Mouse (Mus musculus) myocyte (in vitro differentiated cells): ENCODE data around the gene Caly. TPM values are rescaled to one million over a fixed set of nuclear protein-coding genes. Genes with fewer than 3 reads are reported as not detected.

Source experiments
- H3K27me3 ChIP-seq: one replicate; pipeline ENCODE4 v1.6.1; 2011; ENCODE audit not compliant: control insufficient read depth, insufficient read depth, insufficient read length
- H3K36me3 ChIP-seq: one replicate; pipeline ENCODE4 v1.6.1; 2011; ENCODE audit not compliant: control insufficient read depth, insufficient read depth
- H3K4me2 ChIP-seq: one replicate; pipeline ENCODE4 v1.6.1; 2011; ENCODE audit warnings: low read depth, control low read depth
- H3K4me3 ChIP-seq: one replicate; pipeline ENCODE4 v1.5.1; 2011; ENCODE audit warnings: mild to moderate bottlenecking, control low read depth, moderate library complexity
- H3K79me2 ChIP-seq: one replicate; pipeline ENCODE4 v1.6.1; 2011; ENCODE audit not compliant: control insufficient read depth, insufficient read depth
- H3ac ChIP-seq: one replicate; pipeline ENCODE4 v1.6.1; 2011; ENCODE audit not compliant: control insufficient read depth, insufficient read length
- CEBPB ChIP-seq: IDR thresholded peaks from 2 replicates; pipeline ENCODE4 v1.6.1; 2011; ENCODE audit warnings: mild to moderate bottlenecking, moderate library complexity; ENCODE audit not compliant: poor library complexity, insufficient read depth, severe bottlenecking
- E2F4 ChIP-seq: IDR thresholded peaks from one replicate; pipeline ENCODE4 v1.6.1; 2011; ENCODE audit warnings: mild to moderate bottlenecking, control low read depth, moderate library complexity; ENCODE audit not compliant: insufficient read depth
- MAX ChIP-seq: IDR thresholded peaks from one replicate; pipeline ENCODE4 v1.6.1; 2011; ENCODE audit warnings: low read depth, mild to moderate bottlenecking, control low read depth
- MYOD1 ChIP-seq, 3 experiments: IDR thresholded peaks; one replicate each; pipeline ENCODE4 v1.6.1; 2011; ENCODE audit warnings: control low read depth in 2 of 3, low read depth in 2 of 3, mild to moderate bottlenecking in 2 of 3, moderate library complexity in 1 of 3; ENCODE audit not compliant: insufficient read length in 2 of 3, control insufficient read depth in 1 of 3
- MYOG ChIP-seq, 3 experiments: IDR thresholded peaks; one replicate each; pipeline ENCODE4 v1.6.1; 2011; ENCODE audit warnings: control low read depth in 2 of 3, low read depth in 2 of 3, mild to moderate bottlenecking in 2 of 3; ENCODE audit not compliant: insufficient read length in 2 of 3, control insufficient read depth in 1 of 3, insufficient read depth in 1 of 3
- POLR2A ChIP-seq: IDR thresholded peaks from one replicate; pipeline ENCODE4 v1.6.1; 2011; ENCODE audit warnings: low read depth, mild to moderate bottlenecking, control low read depth, moderate library complexity; ENCODE audit not compliant: insufficient read length
- POLR2AphosphoS2 ChIP-seq: IDR thresholded peaks from one replicate; pipeline ENCODE4 v1.6.1; 2011; ENCODE audit warnings: low read depth, control low read depth; ENCODE audit not compliant: insufficient read length
- REST ChIP-seq: IDR thresholded peaks from one replicate; pipeline ENCODE4 v1.6.1; 2011; ENCODE audit warnings: mild to moderate bottlenecking, control low read depth, moderate library complexity; ENCODE audit not compliant: insufficient read depth, insufficient read length
- SRF ChIP-seq: IDR thresholded peaks from one replicate; pipeline ENCODE4 v1.6.1; 2011; ENCODE audit warnings: low read depth; ENCODE audit not compliant: control insufficient read depth, insufficient read length
- TCF12 ChIP-seq: IDR thresholded peaks from one replicate; pipeline ENCODE4 v1.6.1; 2011; ENCODE audit warnings: mild to moderate bottlenecking, control low read depth; ENCODE audit not compliant: poor library complexity, insufficient read depth, severe bottlenecking
- TCF3 ChIP-seq: IDR thresholded peaks from one replicate; pipeline ENCODE4 v1.6.1; 2011; ENCODE audit warnings: low read depth, control low read depth; ENCODE audit not compliant: insufficient read length
- USF1 ChIP-seq: IDR thresholded peaks from one replicate; pipeline ENCODE4 v1.6.1; 2011; ENCODE audit warnings: low read depth, mild to moderate bottlenecking, control low read depth, moderate library complexity
- polyA plus RNA-seq: library from polyadenylated mRNA; unstranded; fragments of >200 nt; fragmentation: generic; extraction: Trizol; gene quantifications from one replicate; pipeline ENCODE4 v1.2.1, GENCODE M21; 2012; ENCODE audit warnings: missing spikeins

The Caly gene
- polyA plus RNA-seq, 1 experiment: not detected

DNA sequence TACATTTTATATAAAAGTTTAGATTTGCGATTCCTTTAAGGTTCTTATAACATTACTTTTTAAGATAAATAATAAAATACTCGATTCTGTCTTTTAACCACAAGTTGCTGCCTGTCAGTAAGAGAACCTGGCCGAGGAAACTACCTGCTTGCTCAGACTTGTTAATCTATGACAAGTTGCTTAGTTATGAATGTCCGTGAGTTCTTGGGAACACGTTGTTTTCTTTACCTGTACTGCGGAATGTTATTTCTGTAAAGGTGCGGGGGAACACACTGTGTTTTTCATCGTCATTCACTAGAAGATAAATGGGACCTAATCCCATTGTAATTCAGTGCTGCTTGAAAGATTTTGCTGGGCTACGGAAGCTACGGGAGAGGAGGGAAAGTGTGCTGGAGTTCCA, 8.3 kb upstream of the Caly start:
- H3K79me2 ChIP-seq: no peaks in the 10 kb centered on the region
- no peaks in the 10 kb centered on the region for H3K27me3 ChIP-seq
- H3K36me3 ChIP-seq: no peaks in the 10 kb centered on the region
- no peak overlapping the region for H3K4me3 ChIP-seq
- H3ac ChIP-seq: no peak overlapping the region
- H3K4me2 ChIP-seq: no peak overlapping the region
- no peak for TF ChIP-seq TCF3
- no peak for TF ChIP-seq USF1
- no peak for TF ChIP-seq REST
- no peak for TF ChIP-seq POLR2A
- TF ChIP-seq SRF: no peak
- TF ChIP-seq POLR2AphosphoS2: no peak
- TF ChIP-seq MYOD1 (IDR thresholded peaks at IDR 0.05; ENCODE audit: control insufficient read depth in 1 of 3, insufficient read length in 2 of 3, low read depth in 2 of 3): no peak
- TF ChIP-seq MYOG (IDR thresholded peaks at IDR 0.05; ENCODE audit: control insufficient read depth in 1 of 3, insufficient read depth in 1 of 3, insufficient read length in 2 of 3, low read depth in 2 of 3): no peak

DNA sequence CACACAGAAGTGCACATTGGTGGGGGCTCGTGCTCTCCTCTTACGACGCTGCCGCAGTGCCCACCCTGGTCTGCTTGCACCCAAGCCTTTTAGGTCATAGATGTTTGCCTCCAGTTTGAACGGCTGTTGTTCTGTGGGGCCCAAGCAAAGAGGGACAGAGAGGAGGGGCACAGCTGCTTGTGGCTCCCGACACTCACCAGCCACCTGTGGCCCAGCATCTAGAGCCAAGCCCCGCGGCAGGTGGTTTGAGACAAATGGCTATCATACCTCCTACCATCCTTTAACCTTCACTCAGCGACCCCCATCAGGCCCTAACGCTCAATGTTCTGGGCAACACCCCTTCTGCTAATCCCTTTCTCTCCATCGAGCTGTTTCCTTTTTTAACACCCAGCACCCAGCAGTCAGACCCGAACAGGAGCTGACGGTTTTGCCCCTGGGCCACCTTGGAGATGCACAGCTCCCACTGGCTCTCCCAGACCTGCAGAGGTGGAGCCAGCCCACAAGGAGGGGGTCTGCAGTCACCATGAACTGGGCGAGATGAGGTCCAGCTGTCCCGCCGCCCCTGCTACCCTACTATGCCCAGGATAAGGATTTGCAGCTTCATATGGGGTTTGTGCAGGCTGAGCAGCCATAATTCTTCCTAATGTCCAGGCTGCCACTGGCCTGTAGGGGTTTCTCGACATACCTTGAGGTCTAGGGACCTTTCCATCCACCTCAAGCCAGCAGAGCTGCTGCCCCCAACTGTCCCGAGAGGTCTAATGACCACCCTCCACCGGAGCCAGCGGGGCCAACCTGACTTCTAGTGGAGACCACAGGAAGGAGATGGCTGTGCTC, 723 bp downstream of the Caly start:
- TF ChIP-seq E2F4 (no peak), USF1 (no peak), SRF (no peak), MYOD1 (IDR thresholded peaks at IDR 0.05; ENCODE audit: control insufficient read depth in 1 of 3, insufficient read length in 2 of 3, low read depth in 2 of 3) (peak in 2 of 3 experiments; percentile 50 to 54), POLR2A (no peak), REST (no peak), MAX (no peak), TCF3 (no peak), TCF12 (no peak), MYOG (IDR thresholded peaks at IDR 0.05; ENCODE audit: control insufficient read depth in 1 of 3, insufficient read depth in 1 of 3, insufficient read length in 2 of 3, low read depth in 2 of 3) (peak in 2 of 3 experiments; percentile 61 to 72), CEBPB (no peak), POLR2AphosphoS2 (no peak)
- Histone ChIP-seq H3K79me2 (no peaks in the 10 kb centered on the region), H3K4me2 (peak overlapping the region; percentile 63), H3K36me3 (no peaks in the 10 kb centered on the region), H3K4me3 (no peak overlapping the region), H3ac (no peak overlapping the region), H3K27me3 (no peaks in the 10 kb centered on the region)

DNA sequence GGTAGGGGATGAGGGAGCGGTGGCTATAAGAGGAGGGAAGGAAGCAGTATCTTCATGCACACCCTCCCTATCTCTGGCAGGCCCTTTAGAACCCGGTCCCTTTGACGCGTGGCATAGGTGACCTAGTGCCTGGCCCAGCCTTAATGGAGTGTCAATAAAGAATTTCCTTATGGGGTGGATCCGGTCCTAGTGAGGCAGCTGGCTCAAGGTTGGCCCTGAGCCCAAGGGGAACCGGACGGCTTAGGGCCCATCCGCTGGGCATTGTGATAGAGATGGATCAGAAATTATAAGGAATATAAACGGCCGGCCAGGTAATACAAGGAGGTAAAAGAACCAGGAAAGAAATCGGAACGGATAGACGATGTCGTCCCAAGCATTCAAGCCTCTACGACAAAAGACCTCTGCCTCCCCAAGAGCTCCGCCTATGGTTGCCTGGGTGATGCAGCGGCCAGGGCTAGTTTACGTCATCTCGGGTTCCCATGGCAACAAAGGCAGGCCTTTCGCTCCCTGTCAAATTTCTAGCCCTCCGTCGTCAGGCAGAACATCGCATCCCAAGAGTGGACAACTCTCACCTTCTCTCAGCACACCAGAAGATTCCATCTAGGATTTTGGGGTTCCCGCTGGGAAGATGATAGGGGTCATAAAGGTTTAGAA, 1.7 kb downstream of the Caly start:
- H3K27me3 ChIP-seq: no peaks in the 10 kb centered on the region
- no peak for TF ChIP-seq REST
- no peak for TF ChIP-seq USF1
- peak overlapping the region; percentile 1 for H3K4me3 ChIP-seq

DNA sequence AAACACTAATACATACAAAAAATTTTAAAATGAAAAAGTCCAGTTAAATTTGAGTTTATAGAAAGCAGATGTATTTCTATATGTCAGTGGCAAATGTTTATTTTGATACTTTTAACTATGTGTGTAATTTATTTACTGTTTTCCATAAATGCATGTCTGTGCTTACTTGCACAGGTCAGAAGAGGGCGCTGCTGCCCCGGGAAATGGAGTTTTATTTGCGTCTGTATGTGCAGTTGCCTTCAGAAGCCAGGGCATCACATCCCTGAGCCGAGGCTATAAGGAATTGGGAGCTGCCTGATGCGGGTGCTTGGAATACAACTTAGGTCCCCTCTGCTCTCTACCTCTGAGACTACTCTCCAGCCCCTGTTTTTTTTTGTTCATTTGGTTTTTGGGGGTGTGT, 3.6 kb downstream of the Caly start:
- H3ac ChIP-seq: no peak overlapping the region
- no peaks in the 10 kb centered on the region for H3K36me3 ChIP-seq
- no peak overlapping the region for H3K4me2 ChIP-seq
- H3K79me2 ChIP-seq: no peaks in the 10 kb centered on the region
- TF ChIP-seq MYOD1 (IDR thresholded peaks at IDR 0.05; ENCODE audit: control insufficient read depth in 1 of 3, insufficient read length in 2 of 3, low read depth in 2 of 3) (no peak), TCF12 (no peak), CEBPB (no peak), POLR2A (no peak), REST (no peak), SRF (no peak), MYOG (IDR thresholded peaks at IDR 0.05; ENCODE audit: control insufficient read depth in 1 of 3, insufficient read depth in 1 of 3, insufficient read length in 2 of 3, low read depth in 2 of 3) (no peak), USF1 (no peak)
- H3K4me3 ChIP-seq: no peak overlapping the region
- H3K27me3 ChIP-seq: no peaks in the 10 kb centered on the region

More for the DNA sequence above, 1.7 kb downstream of the Caly start:
- Histone ChIP-seq H3K79me2 (no peaks in the 10 kb centered on the region), H3ac (no peak overlapping the region), H3K36me3 (no peaks in the 10 kb centered on the region), H3K4me2 (peak overlapping the region; percentile 63)

DNA sequence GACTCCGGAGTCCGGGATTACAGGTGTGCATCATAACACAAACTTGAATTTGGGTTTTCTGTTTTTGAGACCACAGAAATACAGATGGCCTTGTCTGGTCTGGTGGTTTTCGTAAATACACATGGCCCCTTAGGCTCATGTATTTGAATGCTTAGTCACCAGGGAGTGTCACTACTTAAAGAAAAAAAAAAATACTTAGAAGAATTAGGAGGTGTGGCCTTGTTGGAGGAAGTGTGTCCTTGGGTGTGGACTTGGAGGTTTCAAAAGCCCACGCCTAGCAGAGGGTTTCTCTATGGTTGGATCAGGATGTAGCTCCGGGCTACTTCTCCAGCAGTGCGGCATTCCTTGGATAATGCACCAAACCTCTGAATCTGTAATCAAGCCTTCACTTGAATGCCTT, 4.7 kb downstream of the Caly start:
- Histone ChIP-seq H3K4me2 (peak overlapping the region; percentile 51), H3K4me3 (no peak overlapping the region), H3K27me3 (no peaks in the 10 kb centered on the region), H3K36me3 (no peaks in the 10 kb centered on the region), H3K79me2 (no peaks in the 10 kb centered on the region), H3ac (no peak overlapping the region)
- TF ChIP-seq USF1: no peak
- no peak for TF ChIP-seq MYOD1 (IDR thresholded peaks at IDR 0.05; ENCODE audit: control insufficient read depth in 1 of 3, insufficient read length in 2 of 3, low read depth in 2 of 3)
- no peak for TF ChIP-seq POLR2AphosphoS2
- no peak for TF ChIP-seq MYOG (IDR thresholded peaks at IDR 0.05; ENCODE audit: control insufficient read depth in 1 of 3, insufficient read depth in 1 of 3, insufficient read length in 2 of 3, low read depth in 2 of 3)
- TF ChIP-seq SRF: no peak
